Mouse (Mus musculus) cerebellum, adult 11-12 months (tissue): ENCODE data around the gene Iars2.

ENCODE experiments used
- DNase-seq: peaks from one replicate; pipeline ENCODE4 v3.0.0; 2022

The Iars2 gene

DNA sequence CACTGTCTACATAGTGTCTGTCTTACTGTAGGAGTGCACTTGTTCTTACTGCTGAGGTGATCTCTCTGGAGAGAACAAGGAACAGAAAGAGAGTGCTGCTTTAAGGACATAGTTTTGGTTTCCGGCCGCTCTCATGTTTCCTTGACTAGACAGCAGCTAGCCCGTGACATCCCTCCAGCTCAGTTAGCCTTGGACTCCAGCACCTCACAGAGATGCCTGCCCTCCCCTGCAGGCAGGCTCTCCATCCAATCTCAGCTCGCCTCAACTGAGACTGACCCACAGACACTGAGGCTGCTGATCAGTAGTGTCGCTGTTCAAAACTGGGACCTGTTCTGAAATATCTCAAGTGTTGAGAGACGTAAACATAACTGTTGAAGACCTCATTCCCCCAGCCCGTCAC, 53.2 kb downstream of the Iars2 start:
- no peak for DNase-seq

DNA sequence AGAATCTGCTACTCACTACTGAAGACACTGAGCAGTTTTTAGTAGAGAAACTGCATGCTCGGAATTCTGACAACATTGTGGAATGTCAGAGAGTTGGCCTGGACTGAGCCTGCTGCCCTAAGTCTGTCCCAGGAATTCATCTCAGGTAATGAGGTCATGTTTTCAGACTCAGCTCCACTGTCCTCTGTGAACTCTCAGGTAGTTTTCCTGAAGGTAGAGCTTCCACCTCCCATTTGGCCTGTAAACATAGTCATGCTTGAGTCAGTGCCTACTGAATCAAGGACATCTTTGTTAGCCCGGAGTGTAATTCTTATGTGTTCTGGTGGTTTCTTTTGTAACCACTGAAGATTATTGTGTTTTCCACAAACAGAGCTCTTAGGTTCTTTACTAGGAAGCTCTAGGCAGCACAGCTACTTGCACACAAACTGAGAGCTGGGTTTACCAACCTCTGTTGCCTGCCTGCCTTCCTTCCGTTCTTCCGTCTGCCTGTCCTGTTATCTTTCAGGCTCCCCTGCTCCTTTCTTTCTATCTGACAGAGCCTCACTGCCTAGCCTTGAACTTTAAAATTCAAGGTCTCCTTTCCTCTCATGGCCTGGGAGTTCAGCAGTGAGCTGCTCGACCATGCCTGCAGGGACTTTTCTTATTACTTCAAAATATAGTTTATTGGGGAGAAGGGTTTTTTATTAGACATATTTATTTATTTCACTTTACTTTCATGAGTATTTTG, 54.2 kb downstream of the Iars2 start:
- no peak for DNase-seq

DNA sequence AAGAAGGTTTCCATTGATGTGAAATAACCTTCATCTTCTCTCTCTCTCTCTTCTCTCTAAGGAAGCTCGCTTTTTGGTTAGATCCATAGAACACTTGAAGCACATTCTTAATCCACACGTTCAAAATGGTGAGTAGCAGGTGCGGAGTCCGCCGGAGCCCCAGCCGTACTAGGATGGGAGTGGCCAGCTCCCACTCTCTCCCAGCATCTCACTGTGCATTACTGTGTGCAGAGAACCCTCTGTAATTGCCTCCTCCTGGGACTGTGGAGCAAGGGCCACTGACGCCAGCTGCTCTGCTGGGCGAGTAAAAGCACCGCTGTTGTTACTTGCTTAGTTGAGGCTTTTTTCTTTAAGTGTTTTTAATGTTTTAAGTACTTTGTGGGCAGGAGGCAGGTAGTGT, 57.8 kb downstream of the Iars2 start:
- DNase-seq, result no peak

DNA sequence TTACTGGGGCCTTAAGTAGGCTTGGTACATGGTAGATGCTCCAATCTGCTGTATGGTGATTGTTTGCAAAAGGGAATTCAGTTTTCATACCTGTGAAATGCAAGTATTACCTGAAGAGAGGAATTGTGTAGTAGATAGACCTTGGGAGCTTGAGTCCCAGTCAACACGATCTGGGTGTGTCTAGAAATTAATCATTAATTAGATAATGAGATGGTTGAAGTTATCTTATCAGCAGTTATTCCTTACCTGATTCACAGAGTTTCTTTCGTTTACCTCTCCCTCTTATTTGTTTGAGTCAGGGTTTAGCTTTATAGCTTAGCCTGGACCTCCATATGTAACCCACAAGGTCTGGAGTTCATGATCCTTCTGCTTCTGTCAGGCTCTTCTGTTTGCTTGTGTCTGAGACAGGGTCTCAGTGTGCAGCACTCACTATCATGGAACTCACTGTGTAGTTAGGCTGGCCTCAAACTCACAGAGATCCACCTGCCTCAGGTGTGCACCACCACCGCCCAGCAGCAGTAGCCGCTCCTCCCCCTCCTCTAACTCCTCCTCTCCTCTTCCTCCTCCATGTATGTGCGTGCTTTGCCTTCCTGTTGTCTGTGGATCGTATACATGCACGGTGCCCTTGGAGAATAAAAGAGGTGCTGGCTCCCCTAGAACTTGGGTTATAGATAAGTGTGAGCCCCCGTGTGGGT, 58.6 kb downstream of the Iars2 start:
- no peak for DNase-seq

DNA sequence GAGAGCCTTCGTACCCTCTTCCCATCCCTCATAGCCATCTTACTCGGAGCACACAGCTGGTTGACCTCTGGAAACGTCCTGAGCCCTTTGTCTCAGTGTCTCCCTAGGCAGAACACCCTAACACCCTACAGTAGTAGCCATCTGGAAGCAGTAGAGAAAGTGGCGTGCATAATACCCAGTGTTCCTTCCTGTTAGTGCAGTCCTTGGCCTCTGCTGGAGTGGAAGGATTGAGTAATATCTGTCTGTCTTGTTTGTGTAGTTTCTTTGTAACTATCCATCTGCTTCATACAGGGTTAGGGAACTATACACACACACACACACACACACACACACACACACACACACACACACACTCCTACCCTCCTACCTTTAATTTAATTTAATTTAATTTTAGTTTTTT, 60.5 kb downstream of the Iars2 start:
- no peak for DNase-seq

DNA sequence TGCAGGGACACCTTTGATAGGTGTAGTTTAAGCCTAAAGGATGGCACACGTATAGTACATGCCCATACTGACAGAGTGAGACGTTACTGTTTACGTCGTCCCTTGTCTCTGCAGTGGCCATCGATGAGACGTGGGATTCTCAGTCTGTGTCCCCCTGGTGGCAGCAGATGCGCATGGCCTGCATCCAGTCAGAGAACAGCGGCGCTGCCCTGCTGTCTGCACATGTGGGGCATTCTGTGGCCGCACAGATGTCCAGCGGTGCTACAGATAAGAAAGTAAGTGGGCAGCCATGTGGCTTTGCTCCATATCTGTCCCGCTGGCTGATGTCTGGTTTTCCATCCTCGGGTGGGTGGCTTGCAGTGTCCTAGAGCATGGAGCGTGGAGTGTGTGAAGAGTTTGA, 66.6 kb downstream of the Iars2 start:
- no peak for DNase-seq

DNA sequence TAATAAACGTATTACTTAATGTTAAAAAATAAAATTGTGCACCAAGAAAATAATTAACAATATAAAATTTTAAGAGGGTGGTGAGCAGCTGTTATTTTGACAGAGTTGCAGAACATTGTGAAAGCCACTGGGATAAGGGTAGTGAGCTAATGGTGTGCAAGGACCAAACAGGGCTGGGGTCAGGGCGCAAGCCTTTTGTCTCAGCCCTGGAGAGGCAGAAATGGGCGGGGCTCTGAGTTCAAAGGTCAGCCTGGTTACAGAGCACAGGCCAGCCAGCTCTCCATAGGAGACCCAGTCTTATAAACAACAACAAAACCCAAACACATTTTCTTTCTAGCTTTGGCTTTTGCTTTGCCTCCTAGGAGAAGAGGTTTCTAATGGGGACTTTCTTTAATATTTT, 72.4 kb downstream of the Iars2 start:
- DNase-seq, result no peak

DNA sequence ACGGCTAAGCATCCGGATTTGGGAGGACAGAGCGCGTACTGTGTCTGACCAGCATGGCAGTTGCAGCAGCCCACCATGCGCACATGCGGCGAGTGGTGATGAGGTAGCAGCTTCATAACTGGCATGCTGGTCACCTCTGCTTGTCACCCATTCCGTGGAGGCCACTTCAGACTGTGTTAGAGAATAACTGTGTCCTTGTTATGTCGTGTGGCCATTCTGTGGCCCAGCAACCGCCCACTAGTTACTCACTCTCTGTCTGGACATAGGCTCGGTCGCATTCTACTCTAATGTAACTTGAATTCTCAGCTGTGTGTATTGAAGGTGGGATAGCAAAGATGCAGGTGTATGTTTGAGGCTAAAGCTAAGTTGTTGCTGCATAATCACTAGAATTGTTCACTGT, 73.9 kb downstream of the Iars2 start:
- no peak for DNase-seq

DNA sequence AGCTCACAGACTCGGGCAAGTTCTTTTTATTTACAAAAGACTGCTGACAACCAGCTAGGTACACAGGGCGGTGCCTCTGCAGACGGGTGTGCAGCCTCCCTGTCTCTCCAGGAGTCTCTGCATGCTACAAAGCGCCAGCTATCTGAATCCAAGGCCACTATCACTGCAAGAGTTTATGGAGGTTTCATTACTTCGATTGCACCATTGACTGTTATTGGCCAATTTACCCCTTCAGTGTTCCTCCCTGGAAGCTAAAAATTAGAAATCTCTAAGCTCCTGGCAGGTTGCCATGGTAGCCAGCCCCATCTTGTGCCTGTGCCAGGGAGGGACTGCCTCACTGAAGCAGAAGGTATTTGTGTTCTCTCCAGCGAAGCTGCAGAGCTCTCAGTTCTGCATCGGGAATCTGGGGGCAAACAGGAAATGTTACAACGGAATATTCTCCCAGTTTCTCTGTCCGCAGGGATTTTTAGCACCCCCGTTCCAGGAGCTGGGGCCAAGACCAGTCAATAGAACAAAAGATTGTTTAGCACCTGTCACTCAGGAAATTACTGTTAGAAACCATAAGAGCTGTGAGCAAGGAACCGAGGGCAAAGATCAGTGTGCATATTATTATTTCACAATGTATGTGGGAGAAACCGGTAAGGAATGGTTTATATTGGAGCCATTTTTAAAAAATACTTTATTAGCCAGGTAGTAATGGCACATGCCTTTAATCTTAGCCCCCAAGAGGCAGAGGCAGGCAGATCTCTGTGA, 75.9 kb downstream of the Iars2 start:
- no peak for DNase-seq

DNA sequence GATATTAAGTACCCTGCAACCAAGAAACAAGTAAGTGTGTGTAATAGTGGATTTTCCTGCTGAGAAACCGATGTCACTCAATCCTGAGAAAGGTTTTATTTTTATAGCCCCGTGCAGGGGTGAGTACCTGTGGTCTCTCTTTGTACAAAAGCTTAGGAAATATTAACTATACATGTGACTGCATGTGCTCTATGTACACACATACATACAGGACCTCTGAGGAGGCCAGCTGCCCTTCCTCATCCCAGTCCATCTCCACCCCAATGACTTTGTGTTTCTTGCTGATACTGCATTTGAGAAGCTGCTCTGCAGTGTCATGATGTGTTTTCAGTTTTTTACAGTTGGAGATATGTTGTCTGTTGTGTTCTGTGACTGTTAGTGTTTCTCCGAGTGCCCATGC, 76.8 kb downstream of the Iars2 start:
- no peak for DNase-seq

DNA sequence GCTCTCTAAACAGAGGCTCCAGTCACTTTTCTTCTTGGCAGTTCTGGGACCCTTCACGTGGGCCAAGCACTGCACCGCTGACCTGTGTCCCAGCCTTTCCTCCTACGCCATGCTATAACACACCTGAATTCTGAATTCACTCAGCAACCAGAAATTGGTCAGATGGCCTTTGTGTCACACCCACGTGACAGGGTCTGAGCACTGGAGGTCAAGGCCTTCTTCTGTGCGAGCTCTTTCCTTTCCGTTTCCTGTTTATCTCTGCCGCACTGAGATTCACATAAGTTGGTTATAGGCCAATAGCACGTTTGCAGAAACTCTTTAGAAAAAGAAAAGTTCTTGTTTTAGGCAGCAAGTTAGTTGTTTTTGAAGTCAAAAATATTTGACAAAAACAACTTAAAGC, 80.5 kb downstream of the Iars2 start:
- no peak for DNase-seq

DNA sequence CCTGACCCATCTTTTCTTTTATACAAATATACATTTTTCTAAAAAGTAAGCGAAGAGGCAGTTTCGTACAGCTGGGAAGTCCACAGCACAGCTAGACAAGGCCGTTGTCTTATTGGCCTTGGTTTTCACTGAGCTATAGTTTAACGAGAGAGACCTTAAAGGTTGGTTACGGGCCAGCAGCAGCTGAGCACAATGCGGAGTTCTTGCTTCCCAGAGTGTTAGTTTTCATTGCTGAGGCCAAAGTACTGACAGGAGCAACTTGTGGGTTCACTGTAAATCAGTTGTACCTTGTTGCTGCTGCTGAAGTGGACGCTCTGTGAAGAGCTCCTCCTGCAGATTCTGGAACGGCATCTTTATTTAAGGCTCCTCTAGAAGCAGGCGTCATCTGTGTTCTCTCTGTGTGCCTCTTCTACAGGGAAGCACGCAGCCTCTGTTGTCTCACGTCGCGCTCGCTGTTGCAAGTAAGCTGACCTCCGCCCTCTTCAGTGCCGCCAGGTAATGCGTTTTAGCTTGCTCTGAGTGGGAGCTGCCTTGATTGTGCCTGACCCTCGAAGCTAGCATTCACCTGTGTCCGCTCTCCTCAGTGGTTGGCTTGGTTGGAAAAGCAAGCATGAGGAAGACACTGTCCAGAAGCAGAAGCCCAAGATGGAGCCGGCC, 81.6 kb downstream of the Iars2 start:
- DNase-seq, result no peak

DNA sequence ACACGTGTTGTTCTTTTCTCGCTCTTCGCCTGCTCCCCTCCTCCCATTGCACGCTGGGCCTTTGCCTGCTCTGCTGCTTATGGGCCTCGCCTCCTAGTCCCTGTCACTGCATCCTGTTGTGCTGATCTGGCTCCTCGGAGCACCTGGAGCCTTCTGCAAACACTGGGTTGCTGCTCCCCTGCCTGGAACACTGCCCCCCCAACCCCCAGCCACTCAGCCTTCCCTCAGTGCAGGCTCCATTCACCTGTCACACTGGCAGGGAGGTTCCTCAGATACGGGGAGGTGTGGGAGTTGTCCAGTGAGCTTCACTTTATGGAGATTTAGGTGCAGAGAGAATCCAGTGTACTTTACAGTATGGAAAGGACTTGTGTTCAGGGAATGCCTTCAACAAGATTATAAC, 83.7 kb downstream of the Iars2 start:
- DNase-seq, result no peak

DNA sequence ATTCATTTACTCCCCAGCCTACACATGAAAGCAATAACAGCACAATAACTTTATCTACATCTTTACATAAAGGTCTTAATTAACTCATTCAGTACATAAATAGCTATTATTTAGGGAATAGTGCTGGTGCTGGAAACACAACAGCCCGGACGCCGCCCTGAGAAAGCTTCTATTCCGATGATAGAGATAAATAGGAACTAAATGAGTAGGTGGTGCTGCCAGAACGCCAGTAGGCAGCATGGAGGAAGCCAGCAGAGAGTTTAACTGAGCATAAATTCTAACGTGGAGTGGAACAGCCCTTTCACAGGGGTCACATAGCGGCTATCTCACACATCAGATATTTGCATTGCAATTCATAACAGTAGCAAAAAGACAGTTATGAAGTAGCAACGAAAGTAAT, 86.2 kb downstream of the Iars2 start:
- DNase-seq, result no peak

DNA sequence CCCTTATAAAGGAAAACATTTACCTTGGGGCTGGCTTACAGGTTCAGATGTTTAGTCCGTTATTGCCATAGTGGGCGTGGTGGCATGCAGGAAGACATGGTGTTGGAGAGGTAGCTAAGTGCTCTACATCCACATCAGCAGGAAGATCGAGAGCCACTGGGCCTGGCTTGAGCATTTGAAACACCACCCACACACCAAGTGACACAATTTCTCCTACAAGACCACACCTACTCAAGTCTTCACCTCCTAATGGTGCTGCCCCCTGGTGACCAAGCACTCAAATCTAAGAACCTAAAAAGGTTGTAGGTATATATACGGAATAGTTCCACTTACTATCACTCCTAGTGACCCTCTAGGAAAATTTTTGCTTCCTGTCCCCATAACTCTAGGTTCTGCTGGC, 92.7 kb downstream of the Iars2 start:
- DNase-seq, result no peak

DNA sequence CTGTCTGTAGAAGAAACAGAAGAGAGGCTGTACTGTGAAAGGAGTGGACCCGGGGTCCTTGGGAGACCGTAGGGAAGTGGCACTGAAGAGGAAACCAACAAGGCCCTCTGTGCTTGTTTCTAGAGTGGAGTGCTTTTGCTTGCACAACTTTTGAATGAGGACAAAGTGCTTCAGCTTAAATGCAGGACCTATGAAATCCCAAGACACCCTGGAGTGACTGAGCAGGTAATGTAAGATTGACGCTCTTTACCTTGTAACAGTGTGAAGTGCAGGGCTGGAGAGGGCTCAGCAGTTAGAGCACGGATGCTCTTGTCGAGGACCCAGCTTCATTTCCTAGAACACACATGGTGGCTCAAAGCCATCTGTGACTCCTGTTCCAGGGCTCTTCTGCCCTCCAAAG, 93.4 kb downstream of the Iars2 start:
- no peak for DNase-seq
